Mouse (Mus musculus) liver, embryonic 12.5 days (tissue): ENCODE measurements around the gene Adamts8. TPM values are rescaled to one million over a fixed set of nuclear protein-coding genes. Genes with fewer than 3 reads are reported as not detected.

Experiments used
- ATAC-seq: fragments of 200-750 bp; cut with Nextera tagmentation; 2 replicates; pipeline ENCODE4 v1.8.0; 2017; ENCODE audit warnings: moderate number of reproducible peaks, mild to moderate bottlenecking, moderate library complexity
- H3K27ac ChIP-seq: fragments of 300-500 bp; sonication (generic); 2 replicates; pipeline ENCODE4 v1.5.1; 2016; ENCODE audit warnings: mild to moderate bottlenecking
- H3K27me3 ChIP-seq: fragments of 300-500 bp; sonication (generic); replicated peaks from 2 replicates; pipeline ENCODE4 v1.6.1; 2016; ENCODE audit warnings: mild to moderate bottlenecking, moderate library complexity
- H3K36me3 ChIP-seq: fragments of 300-500 bp; sonication (generic); 2 replicates; pipeline ENCODE4 v1.6.1; 2016; ENCODE audit warnings: mild to moderate bottlenecking, moderate library complexity
- H3K4me1 ChIP-seq: fragments of 300-500 bp; sonication (generic); 2 replicates; pipeline ENCODE4 v1.6.1; 2016
- H3K4me2 ChIP-seq: fragments of 300-500 bp; sonication (generic); 2 replicates; pipeline ENCODE4 v1.6.1; 2016; ENCODE audit warnings: mild to moderate bottlenecking, moderate library complexity
- H3K4me3 ChIP-seq: fragments of 300-500 bp; sonication (generic); 2 replicates; pipeline ENCODE4 v1.5.1; 2016; ENCODE audit warnings: mild to moderate bottlenecking, moderate library complexity
- H3K9ac ChIP-seq: fragments of 300-500 bp; sonication (generic); 2 replicates; pipeline ENCODE4 v1.6.1; 2016; ENCODE audit warnings: mild to moderate bottlenecking, moderate library complexity
- H3K9me3 ChIP-seq: fragments of 300-500 bp; sonication (generic); replicated peaks from 2 replicates; pipeline ENCODE4 v1.6.1; 2016; ENCODE audit warnings: mild to moderate bottlenecking, moderate library complexity
- WGBS: fragments of 180-500 bp; shearing (Covaris S2); methylation state at CpG from one replicate; pipeline ENCODE4 v1.1.7; 2016; ENCODE audit not compliant: insufficient replicate concordance; 5-methylcytosine and 5-hydroxymethylcytosine counted together
- polyA plus RNA-seq: library from polyadenylated mRNA; unstranded; fragments of >200 nt; fragmentation: Nextera tagmentation; extraction: Ambion mirVana; gene quantifications from 2 replicates; pipeline ENCODE4 v1.2.1, GENCODE M21; 2016

Adamts8 gene
- polyA plus RNA-seq: 0.13 and 0.16 TPM in 2 replicates

GRCm38 (mm10) chr9:30942512-30943313 lies at the start of gene Adamts8:
Adamts8 (plus strand) TSS chr9:30942562.
- under 1% methylated on average over 86 of the region's 96 CpGs for WGBS
- H3K9ac ChIP-seq: no peak within 1 kb of the TSS
- no peak within 1 kb of the TSS for H3K27ac ChIP-seq
- H3K36me3 ChIP-seq: no peaks in the 10 kb centered on the region
- H3K4me3 ChIP-seq: peak within 1 kb of the TSS; percentile 45
- H3K9me3 ChIP-seq: no peaks in the 10 kb centered on the region
- peaks cover 4% of the 10 kb centered on the region; the same call in 1 of the 2 replicates for H3K4me1 ChIP-seq
- ATAC-seq: no peak
- H3K27me3 ChIP-seq: peaks cover 83% of the 10 kb centered on the region
- H3K4me2 ChIP-seq: peak within 1 kb of the TSS; percentile 72

- 74% methylated on average over 3 of the region's 3 CpGs for WGBS
- Histone ChIP-seq H3K36me3 (no peaks in the 10 kb centered on the region), H3K27ac (no peak overlapping the region), H3K4me1 (no peaks in the 10 kb centered on the region), H3K9ac (no peak overlapping the region), H3K9me3 (no peaks in the 10 kb centered on the region), H3K4me2 (no peak overlapping the region), H3K4me3 (no peak overlapping the region), H3K27me3 (no peaks in the 10 kb centered on the region)
- no peak for ATAC-seq
These were observed 46.7 kb upstream of the Adamts8 start for GRCm38 (mm10) chr9:30895618-30896017.

DNA sequence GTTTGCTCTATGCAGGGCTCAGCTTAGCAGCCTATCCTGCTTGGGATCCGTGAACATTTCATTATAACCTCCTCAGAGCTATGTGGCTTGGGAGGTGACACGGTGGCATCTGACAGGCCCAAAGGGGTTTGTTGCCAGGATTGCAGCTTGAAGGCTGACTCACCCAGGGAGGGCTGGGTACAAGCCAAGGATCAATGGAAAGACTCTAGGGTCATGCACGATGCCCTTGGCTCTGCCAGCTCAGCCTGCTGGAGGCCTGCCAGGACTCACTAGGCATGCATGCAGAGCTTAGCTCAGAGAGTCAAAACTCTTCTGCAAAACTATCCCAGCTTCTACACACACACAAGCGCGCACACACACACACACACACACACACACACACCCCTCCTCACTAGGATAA lies 45.6 kb upstream of the Adamts8 start:
- Histone ChIP-seq H3K27ac (no peak overlapping the region), H3K27me3 (no peaks in the 10 kb centered on the region), H3K4me2 (no peak overlapping the region), H3K9me3 (no peaks in the 10 kb centered on the region), H3K9ac (no peak overlapping the region), H3K4me3 (no peak overlapping the region), H3K36me3 (no peaks in the 10 kb centered on the region), H3K4me1 (no peaks in the 10 kb centered on the region)
- 68% methylated on average over 5 of the region's 5 CpGs for WGBS
- no peak for ATAC-seq

- H3K9ac ChIP-seq: no peak overlapping the region
- no peak overlapping the region for H3K4me2 ChIP-seq
- no peak for ATAC-seq
- H3K4me3 ChIP-seq: no peak overlapping the region
- no peaks in the 10 kb centered on the region for H3K9me3 ChIP-seq
- H3K36me3 ChIP-seq: no peaks in the 10 kb centered on the region
- H3K4me1 ChIP-seq: no peaks in the 10 kb centered on the region
- H3K27ac ChIP-seq: no peak overlapping the region
- WGBS: 72% methylated on average over 2 of the region's 2 CpGs
- no peaks in the 10 kb centered on the region for H3K27me3 ChIP-seq
These were observed 45.2 kb upstream of the Adamts8 start for GRCm38 (mm10) chr9:30897169-30897568.

DNA sequence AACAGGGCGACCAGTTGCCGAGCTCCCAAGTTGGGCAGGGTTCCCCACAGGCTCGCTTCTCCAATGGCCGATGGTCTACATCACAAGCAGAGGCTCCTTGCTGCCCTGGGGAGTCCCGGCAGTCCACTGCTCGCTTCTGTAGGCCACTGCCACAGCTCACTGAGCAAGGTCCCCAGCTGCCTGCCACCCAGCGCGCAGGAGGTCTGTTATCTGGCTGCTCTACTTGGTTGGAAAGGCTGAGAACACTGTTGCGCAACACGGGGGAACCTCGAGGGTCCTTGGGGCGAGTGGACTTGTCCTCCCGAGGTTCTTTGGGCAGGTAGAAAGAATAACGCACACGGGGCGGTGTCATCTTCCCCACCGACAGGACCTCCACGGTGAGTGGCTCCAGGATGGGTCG lies 40.2 kb upstream of the Adamts8 start:
- Histone ChIP-seq H3K9ac (no peak overlapping the region), H3K4me1 (no peaks in the 10 kb centered on the region), H3K9me3 (no peaks in the 10 kb centered on the region), H3K36me3 (no peaks in the 10 kb centered on the region), H3K27ac (no peak overlapping the region), H3K27me3 (no peaks in the 10 kb centered on the region), H3K4me3 (no peak overlapping the region), H3K4me2 (no peak overlapping the region)
- WGBS: 77% methylated on average over 19 of the region's 19 CpGs
- no peak for ATAC-seq

DNA sequence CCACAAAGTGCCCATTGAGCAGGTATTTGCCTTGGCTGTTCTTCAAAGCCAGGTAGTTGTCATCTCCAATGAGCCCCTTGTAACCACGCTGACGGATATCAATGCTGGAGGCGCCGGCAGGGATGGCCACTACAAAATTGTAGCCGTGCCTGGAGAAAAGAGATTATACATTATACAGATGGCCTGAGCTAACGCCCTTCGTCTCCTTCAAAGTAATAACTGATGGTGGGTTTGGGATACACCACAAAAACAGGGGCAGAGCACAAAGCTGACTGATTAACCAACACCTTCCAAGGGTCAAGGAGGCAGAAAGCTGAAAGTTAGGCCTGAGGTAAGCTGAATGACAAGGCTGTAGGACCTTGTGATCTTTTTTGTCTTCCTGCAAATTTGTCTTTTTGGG lies 39.7 kb upstream of the Adamts8 start:
- H3K27ac ChIP-seq: no peak overlapping the region
- no peaks in the 10 kb centered on the region for H3K36me3 ChIP-seq
- ATAC-seq: no peak
- no peaks in the 10 kb centered on the region for H3K27me3 ChIP-seq
- H3K4me1 ChIP-seq: no peaks in the 10 kb centered on the region
- H3K9me3 ChIP-seq: no peaks in the 10 kb centered on the region
- H3K4me2 ChIP-seq: no peak overlapping the region
- no peak overlapping the region for H3K4me3 ChIP-seq
- H3K9ac ChIP-seq: no peak overlapping the region
- WGBS: 76% methylated on average over 7 of the region's 7 CpGs

DNA sequence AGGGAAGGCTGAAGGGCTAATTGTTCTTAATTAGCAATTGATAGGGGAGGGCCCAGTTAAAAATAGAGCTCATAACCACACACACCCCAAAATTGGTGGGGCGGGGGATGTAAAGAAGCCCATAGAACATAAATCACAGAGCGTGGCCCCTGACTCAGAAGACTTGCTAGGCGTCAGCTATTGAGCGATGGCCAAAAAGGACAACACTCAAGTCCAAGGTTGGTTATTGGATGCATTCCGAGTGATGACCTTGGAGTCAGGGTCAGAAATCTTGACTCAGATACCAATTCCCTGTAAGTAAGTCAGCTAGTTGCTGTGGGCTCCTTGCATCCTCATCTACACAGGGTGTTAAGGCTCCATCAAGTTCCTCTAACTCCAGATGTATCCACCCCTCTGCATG lies 39.1 kb upstream of the Adamts8 start:
- no peak overlapping the region for H3K27ac ChIP-seq
- H3K4me2 ChIP-seq: no peak overlapping the region
- H3K9ac ChIP-seq: no peak overlapping the region
- no peaks in the 10 kb centered on the region for H3K27me3 ChIP-seq
- ATAC-seq: no peak
- no peaks in the 10 kb centered on the region for H3K36me3 ChIP-seq
- 80% methylated on average over 5 of the region's 5 CpGs for WGBS
- no peak overlapping the region for H3K4me3 ChIP-seq
- H3K9me3 ChIP-seq: no peaks in the 10 kb centered on the region
- no peaks in the 10 kb centered on the region for H3K4me1 ChIP-seq

DNA sequence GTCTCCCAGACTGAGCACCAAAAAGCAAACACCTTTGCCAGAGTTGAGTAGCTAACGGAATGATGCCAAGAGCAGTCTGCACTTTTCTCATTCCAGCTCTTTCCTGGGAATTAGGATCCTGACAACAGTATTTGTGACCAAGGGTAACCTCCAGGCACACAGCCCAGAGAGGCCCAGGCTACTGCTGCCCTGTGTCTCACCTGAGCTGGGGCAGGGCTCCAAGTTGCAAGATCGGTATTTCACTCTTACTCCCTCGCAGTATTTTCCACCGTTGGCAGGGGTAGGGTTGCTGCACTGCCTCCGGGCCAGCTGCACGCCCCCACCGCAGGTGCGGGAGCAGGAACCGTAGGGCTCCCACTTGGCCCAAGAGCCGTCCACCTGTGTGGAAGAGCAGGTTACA lies 36.5 kb upstream of the Adamts8 start:
- H3K4me1 ChIP-seq: no peaks in the 10 kb centered on the region
- no peaks in the 10 kb centered on the region for H3K36me3 ChIP-seq
- no peak overlapping the region for H3K4me3 ChIP-seq
- H3K4me2 ChIP-seq: no peak overlapping the region
- no peaks in the 10 kb centered on the region for H3K27me3 ChIP-seq
- no peak for ATAC-seq
- no peak overlapping the region for H3K27ac ChIP-seq
- WGBS: 83% methylated on average over 10 of the region's 10 CpGs
- H3K9ac ChIP-seq: no peak overlapping the region
- no peaks in the 10 kb centered on the region for H3K9me3 ChIP-seq

DNA sequence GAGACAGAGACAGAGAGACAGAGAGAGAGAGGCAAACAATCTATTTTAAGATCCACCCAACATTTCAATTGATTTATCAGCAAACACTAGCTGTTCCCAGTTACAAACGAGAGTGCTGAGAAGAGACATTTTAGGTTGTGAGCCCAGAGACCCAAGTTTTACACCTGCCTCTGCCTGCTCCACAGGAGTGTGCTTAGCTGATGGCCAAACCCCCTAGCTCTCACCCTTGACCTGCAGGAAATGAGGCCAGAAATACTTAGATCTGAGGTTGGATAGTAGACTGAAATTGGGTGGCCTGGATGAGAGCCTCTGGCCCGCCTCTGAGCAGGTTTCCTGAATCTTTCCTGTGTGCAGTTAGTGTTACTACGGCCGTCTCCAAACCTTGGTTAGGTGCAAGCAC lies 35.9 kb upstream of the Adamts8 start:
- Histone ChIP-seq H3K27me3 (no peaks in the 10 kb centered on the region), H3K9ac (no peak overlapping the region), H3K36me3 (no peaks in the 10 kb centered on the region), H3K4me3 (no peak overlapping the region), H3K9me3 (no peaks in the 10 kb centered on the region), H3K27ac (no peak overlapping the region), H3K4me2 (no peak overlapping the region), H3K4me1 (no peaks in the 10 kb centered on the region)
- 72% methylated on average over 4 of the region's 4 CpGs for WGBS
- no peak for ATAC-seq

DNA sequence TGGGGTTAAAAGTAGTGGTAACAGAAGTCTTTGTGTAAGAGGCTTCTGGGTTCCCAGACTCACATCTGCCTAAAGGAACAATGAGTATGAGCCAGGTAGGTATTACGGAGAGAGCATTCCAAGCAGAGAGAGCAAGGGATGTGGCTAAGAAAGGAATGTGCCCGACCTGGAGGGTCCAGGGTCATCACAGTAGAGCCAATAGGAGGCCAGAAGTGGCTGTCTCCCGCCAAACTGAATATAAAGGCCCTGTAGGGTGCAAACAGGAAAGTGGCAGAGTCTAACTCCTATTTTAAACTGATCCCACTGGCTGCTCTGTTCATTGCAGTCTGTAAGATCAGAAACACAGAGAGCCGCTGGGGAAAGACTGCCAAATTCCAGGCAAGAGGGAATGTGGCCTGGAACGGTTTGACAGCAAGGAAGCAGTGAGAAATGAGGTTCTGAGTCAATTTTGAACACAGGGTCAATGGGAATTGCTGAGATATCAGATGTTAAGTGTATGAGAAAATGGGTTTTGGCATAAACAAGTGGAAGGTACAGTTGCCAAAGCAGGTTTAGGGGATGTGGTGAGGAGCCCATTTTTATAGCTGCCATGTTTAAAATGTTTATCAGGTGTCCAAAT lies 34.6 kb upstream of the Adamts8 start:
- H3K36me3 ChIP-seq: no peaks in the 10 kb centered on the region
- WGBS: 40% methylated on average over 5 of the region's 5 CpGs
- H3K9ac ChIP-seq: no peak overlapping the region
- no peak overlapping the region for H3K4me2 ChIP-seq
- no peaks in the 10 kb centered on the region for H3K27me3 ChIP-seq
- no peak overlapping the region for H3K27ac ChIP-seq
- H3K4me1 ChIP-seq: no peaks in the 10 kb centered on the region
- no peaks in the 10 kb centered on the region for H3K9me3 ChIP-seq
- no peak overlapping the region for H3K4me3 ChIP-seq
- no peak for ATAC-seq

DNA sequence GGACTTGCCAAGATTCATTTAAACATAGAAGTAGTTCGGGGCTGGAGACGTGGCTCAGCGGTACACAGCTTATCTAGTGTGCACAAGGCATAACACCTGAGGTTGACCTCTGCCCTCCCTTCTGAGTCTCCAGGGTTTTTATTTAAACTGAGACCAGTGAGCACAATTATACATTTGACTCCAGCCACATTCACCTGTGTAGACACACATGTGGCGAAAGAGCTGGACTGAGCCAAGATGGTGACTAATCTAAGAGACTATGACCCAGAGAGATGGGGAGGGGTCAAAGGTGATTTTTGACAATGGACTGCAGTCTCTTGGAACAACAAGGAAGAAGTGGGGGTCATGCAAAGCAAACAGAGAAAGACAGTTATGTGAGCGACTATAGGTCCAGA lies 34.1 kb upstream of the Adamts8 start:
- WGBS: 71% methylated on average over 5 of the region's 5 CpGs

DNA sequence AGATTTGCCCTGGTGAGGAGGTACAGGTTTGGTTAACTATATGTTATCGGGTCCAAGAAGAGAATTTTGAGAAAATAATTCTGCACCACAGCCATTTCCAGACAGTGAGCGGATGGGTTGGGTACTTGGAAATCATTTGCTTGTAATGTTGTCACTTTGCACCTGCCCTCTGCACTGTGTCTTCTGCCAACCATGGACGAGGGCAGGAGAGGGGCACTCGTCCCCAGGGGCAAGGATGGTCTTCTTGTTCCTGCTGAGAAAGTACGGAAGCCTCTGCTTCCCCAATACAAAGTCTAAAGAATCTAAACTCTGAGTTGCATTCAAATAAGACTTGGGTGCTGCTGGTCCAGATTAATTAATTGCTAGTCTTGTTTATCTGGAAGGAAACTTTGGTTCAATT lies 33.4 kb upstream of the Adamts8 start:
- no peak overlapping the region for H3K4me3 ChIP-seq
- no peaks in the 10 kb centered on the region for H3K27me3 ChIP-seq
- WGBS: 63% methylated on average over 5 of the region's 5 CpGs
- no peaks in the 10 kb centered on the region for H3K36me3 ChIP-seq
- no peaks in the 10 kb centered on the region for H3K4me1 ChIP-seq
- no peak for ATAC-seq
- H3K9me3 ChIP-seq: no peaks in the 10 kb centered on the region
- H3K4me2 ChIP-seq: no peak overlapping the region
- no peak overlapping the region for H3K27ac ChIP-seq
- no peak overlapping the region for H3K9ac ChIP-seq

More for the DNA sequence above, 34.1 kb upstream of the Adamts8 start:
- Histone ChIP-seq H3K9ac (no peak overlapping the region), H3K4me1 (no peaks in the 10 kb centered on the region), H3K9me3 (no peaks in the 10 kb centered on the region), H3K4me2 (no peak overlapping the region), H3K4me3 (no peak overlapping the region), H3K27ac (no peak overlapping the region), H3K36me3 (no peaks in the 10 kb centered on the region), H3K27me3 (no peaks in the 10 kb centered on the region)
- no peak for ATAC-seq
